Mouse (Mus musculus) intestine, embryonic 14.5 days (tissue): ENCODE results near the gene Ggta1. TPM values are rescaled to one million over a fixed set of nuclear protein-coding genes. Genes with fewer than 3 reads are reported as not detected.

Experiments used
- ATAC-seq: fragments of 200-750 bp; cut with Nextera tagmentation; replicated peaks from 2 replicates; pipeline ENCODE4 v1.8.0; 2017; ENCODE audit warnings: low read depth, moderate number of reproducible peaks, moderate TSS enrichment, moderate library complexity; ENCODE audit not compliant: low FRiP score, low TSS enrichment
- DNase-seq: peaks from one replicate; pipeline ENCODE4 v3.0.0-alpha.2; 2018; ENCODE audit warnings: low spot score
- H3K27ac ChIP-seq: fragments of 300-500 bp; sonication (generic); 2 replicates; pipeline ENCODE4 v1.5.1; 2014; ENCODE audit warnings: low read depth, mild to moderate bottlenecking, control low read depth
- H3K27me3 ChIP-seq: fragments of 300-500 bp; sonication (generic); replicated peaks from 2 replicates; pipeline ENCODE4 v1.6.1; 2014; ENCODE audit warnings: low read length, control low read depth; ENCODE audit not compliant: control insufficient read depth, insufficient read depth
- H3K36me3 ChIP-seq: fragments of 300-500 bp; sonication (generic); 2 replicates; pipeline ENCODE4 v1.6.1; 2014; ENCODE audit warnings: low read length, control low read depth; ENCODE audit not compliant: control insufficient read depth, insufficient read depth
- H3K4me1 ChIP-seq: fragments of 300-500 bp; sonication (generic); replicated peaks from 2 replicates; pipeline ENCODE4 v1.6.1; 2014; ENCODE audit warnings: low read length, control low read depth, mixed read lengths; ENCODE audit not compliant: control insufficient read depth, insufficient read depth
- H3K4me2 ChIP-seq: fragments of 300-500 bp; sonication (generic); 2 replicates; pipeline ENCODE4 v1.6.1; 2014; ENCODE audit warnings: low read length
- H3K4me3 ChIP-seq: fragments of 300-500 bp; sonication (generic); 2 replicates; pipeline ENCODE4 v1.5.1; 2014; ENCODE audit warnings: low read depth, low read length, control low read depth, mixed read lengths
- H3K9ac ChIP-seq: fragments of 300-500 bp; sonication (generic); 2 replicates; pipeline ENCODE4 v1.6.1; 2014; ENCODE audit warnings: mild to moderate bottlenecking, low read length
- H3K9me3 ChIP-seq: fragments of 300-500 bp; sonication (generic); 2 replicates; pipeline ENCODE4 v1.6.1; 2016; ENCODE audit warnings: low read length, control low read depth; ENCODE audit not compliant: control insufficient read depth
- WGBS: fragments of 180-500 bp; shearing (Covaris S2); extraction: QIAGEN DNeasy Blood & Tissue Kit; methylation state at CpG from one replicate; pipeline ENCODE4 v1.1.7; 2014; 5-methylcytosine and 5-hydroxymethylcytosine counted together
- polyA plus RNA-seq: library from polyadenylated mRNA; unstranded; fragments of >200 nt; fragmentation: Nextera tagmentation; extraction: Ambion mirVana; gene quantifications from 2 replicates; pipeline ENCODE4 v1.2.1, GENCODE M21; 2014

The Ggta1 gene
- polyA plus RNA-seq, 1 experiment from 2014 or later = 20.1 TPM

DNA sequence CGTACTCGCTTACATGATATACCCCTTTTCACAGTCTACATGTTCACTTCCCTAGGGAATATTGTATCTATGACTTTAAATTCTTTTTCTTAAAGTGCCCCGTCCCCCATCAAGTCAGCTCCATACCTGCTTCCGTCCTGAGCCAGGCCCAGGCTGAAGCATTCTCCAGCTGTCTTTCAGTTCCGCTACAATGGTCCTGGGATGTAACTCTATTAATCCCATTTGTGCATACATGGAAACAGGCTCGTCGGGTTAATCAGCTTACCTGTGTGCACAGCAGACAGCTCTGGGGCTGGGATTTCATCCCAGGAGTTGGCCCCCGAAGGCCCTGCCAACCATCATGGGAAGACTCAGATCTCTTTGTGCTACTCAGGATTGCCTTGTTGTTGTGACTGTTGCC, 32.2 kb downstream of the Ggta1 start:
- WGBS = 90% methylated on average over 8 of the region's 8 CpGs

DNA sequence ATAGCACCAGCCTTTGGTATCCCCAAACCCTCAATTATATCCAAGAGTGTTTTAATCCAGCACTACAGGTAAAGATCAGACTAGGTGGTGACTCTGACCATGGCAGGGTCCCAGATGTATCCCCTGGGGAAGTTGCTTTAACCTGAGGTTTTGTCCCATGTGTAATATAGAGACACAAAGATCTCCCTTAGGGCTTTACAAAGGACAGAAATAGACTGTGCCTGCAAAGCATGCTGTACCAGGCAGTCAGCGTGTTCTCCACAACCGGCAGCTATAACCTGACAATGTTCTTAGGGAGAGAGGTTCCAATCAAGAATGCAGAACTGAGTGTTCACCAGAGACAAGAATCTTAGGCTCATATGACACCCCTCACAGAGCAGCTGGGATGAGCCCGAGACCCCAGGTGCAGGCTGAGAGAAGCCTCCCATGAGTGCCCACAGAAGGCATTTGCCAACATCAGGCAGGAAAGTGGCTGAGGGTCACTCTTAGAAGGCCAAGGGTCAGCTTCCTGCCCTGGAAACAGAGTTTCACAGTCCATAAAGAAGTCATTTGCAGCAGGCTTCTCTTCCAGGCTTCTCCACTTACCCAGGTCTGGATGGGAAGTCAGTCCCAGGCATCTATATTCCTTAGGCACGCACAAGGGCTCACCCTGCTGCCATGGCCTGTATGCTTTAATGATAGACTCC, 34.3 kb downstream of the Ggta1 start:
- DNase-seq (no peak), ATAC-seq (no peak)
- no peaks in the 10 kb centered on the region for H3K9me3 ChIP-seq
- H3K9ac ChIP-seq = no peak overlapping the region
- no peak overlapping the region for H3K27ac ChIP-seq
- no peaks in the 10 kb centered on the region for H3K36me3 ChIP-seq
- peaks cover 20% of the 10 kb centered on the region for H3K4me1 ChIP-seq
- H3K4me3 ChIP-seq = no peak overlapping the region
- H3K4me2 ChIP-seq = no peak overlapping the region
- 63% methylated on average over 4 of the region's 4 CpGs for WGBS
- no peaks in the 10 kb centered on the region for H3K27me3 ChIP-seq

More for the DNA sequence above, 32.2 kb downstream of the Ggta1 start:
- no peak overlapping the region for H3K9ac ChIP-seq
- no peaks in the 10 kb centered on the region for H3K36me3 ChIP-seq
- ATAC-seq (no peak), DNase-seq (no peak)
- H3K4me2 ChIP-seq = no peak overlapping the region
- H3K27me3 ChIP-seq = no peaks in the 10 kb centered on the region
- H3K4me1 ChIP-seq = peaks cover 27% of the 10 kb centered on the region
- H3K9me3 ChIP-seq = no peaks in the 10 kb centered on the region
- no peak overlapping the region for H3K27ac ChIP-seq
- H3K4me3 ChIP-seq = no peak overlapping the region

GRCm38 (mm10) chr2:35427559-35427958, 35.5 kb downstream of the Ggta1 start:
- 33% methylated on average over 2 of the region's 2 CpGs for WGBS
- no peaks in the 10 kb centered on the region for H3K36me3 ChIP-seq
- H3K9ac ChIP-seq = no peak overlapping the region
- ATAC-seq (no peak), DNase-seq (no peak)
- no peak overlapping the region for H3K27ac ChIP-seq
- H3K9me3 ChIP-seq = no peaks in the 10 kb centered on the region
- H3K4me2 ChIP-seq = no peak overlapping the region
- H3K4me1 ChIP-seq = peaks cover 8% of the 10 kb centered on the region
- no peaks in the 10 kb centered on the region for H3K27me3 ChIP-seq
- H3K4me3 ChIP-seq = no peak overlapping the region

GRCm38 (mm10) chr2:35423711-35424339, 39.2 kb downstream of the Ggta1 start:
- DNase-seq = no peak
- WGBS = 97% methylated on average over 1 of the region's 1 CpGs
- Histone ChIP-seq H3K4me2 (no peak overlapping the region), H3K4me3 (no peak overlapping the region), H3K4me1 (no peaks in the 10 kb centered on the region), H3K9ac (no peak overlapping the region), H3K36me3 (peaks cover 20% of the 10 kb centered on the region), H3K27ac (no peak overlapping the region), H3K9me3 (peaks cover 3% of the 10 kb centered on the region), H3K27me3 (no peaks in the 10 kb centered on the region)
- ATAC-seq = no peak

DNA sequence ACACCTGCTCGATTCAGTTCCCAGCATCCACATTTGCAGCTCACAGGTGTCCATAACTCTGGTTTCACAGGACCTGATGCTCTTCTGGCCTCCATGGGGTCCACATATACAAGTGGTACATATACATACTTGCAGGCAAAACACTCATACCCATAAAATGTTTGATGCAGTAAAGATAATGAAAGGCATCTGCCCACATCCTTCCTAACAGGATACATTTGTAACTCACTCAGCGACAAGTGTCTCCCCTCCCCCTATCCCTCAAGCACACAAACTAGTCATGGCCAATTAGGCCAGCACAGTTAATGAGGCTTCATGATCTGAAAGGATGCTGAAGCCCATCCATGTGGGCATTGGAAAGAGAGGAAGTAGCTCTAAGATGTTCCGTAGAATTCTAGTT, 40.6 kb downstream of the Ggta1 start:
- no peak for DNase-seq
- H3K36me3 ChIP-seq = peaks cover 20% of the 10 kb centered on the region
- no peak overlapping the region for H3K4me2 ChIP-seq
- WGBS = 92% methylated on average over 3 of the region's 3 CpGs
- no peak for ATAC-seq
- no peak overlapping the region for H3K9ac ChIP-seq
- H3K27ac ChIP-seq = no peak overlapping the region
- peaks cover 5% of the 10 kb centered on the region for H3K9me3 ChIP-seq
- H3K4me3 ChIP-seq = no peak overlapping the region
- H3K4me1 ChIP-seq = no peaks in the 10 kb centered on the region
- H3K27me3 ChIP-seq = no peaks in the 10 kb centered on the region

GRCm38 (mm10) chr2:35420681-35421080, 42.4 kb downstream of the Ggta1 start:
- no peak overlapping the region for H3K4me2 ChIP-seq
- no peaks in the 10 kb centered on the region for H3K27me3 ChIP-seq
- ATAC-seq = no peak
- no peak overlapping the region for H3K4me3 ChIP-seq
- no peak overlapping the region for H3K9ac ChIP-seq
- H3K9me3 ChIP-seq = peaks cover 5% of the 10 kb centered on the region
- no peak for DNase-seq
- H3K36me3 ChIP-seq = peaks cover 20% of the 10 kb centered on the region
- 81% methylated on average over 1 of the region's 1 CpGs for WGBS
- H3K4me1 ChIP-seq = no peaks in the 10 kb centered on the region
- H3K27ac ChIP-seq = no peak overlapping the region

- Histone ChIP-seq H3K9ac (no peak overlapping the region), H3K27me3 (no peaks in the 10 kb centered on the region), H3K4me1 (no peaks in the 10 kb centered on the region), H3K4me3 (no peak overlapping the region), H3K36me3 (peaks cover 20% of the 10 kb centered on the region), H3K4me2 (no peak overlapping the region), H3K9me3 (peaks cover 5% of the 10 kb centered on the region), H3K27ac (no peak overlapping the region)
- DNase-seq (no peak), ATAC-seq (no peak)
- WGBS = 98% methylated on average over 2 of the region's 2 CpGs
These were observed 43.4 kb downstream of the Ggta1 start for GRCm38 (mm10) chr2:35419671-35420070.

- peaks cover 5% of the 10 kb centered on the region for H3K9me3 ChIP-seq
- ATAC-seq (no peak), DNase-seq (no peak)
- H3K4me3 ChIP-seq = no peak overlapping the region
- no peaks in the 10 kb centered on the region for H3K4me1 ChIP-seq
- peaks cover 20% of the 10 kb centered on the region for H3K36me3 ChIP-seq
- H3K9ac ChIP-seq = no peak overlapping the region
- H3K4me2 ChIP-seq = no peak overlapping the region
- WGBS = 90% methylated on average over 4 of the region's 4 CpGs
- H3K27ac ChIP-seq = no peak overlapping the region
- no peaks in the 10 kb centered on the region for H3K27me3 ChIP-seq
These were observed 43.8 kb downstream of the Ggta1 start for GRCm38 (mm10) chr2:35419243-35419642.

DNA sequence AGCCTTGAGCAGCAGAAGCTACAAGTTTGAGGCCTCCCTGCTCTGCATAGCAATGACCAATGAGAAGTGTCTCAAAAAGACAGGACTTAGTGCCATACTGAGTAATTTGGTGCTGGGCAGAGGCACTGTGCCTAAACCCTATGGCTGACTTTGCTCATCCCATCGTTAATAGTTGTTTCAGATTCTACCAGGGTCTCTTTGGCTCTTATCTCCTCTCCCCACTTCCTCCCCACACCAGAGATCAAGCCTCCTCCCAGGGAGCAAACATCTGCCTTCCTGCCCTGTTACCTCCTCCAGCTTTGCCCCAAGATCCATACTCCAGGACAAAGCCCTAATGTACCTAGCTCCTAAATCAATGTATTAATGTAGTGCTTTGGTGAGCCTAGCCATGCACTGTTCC, 45.8 kb downstream of the Ggta1 start:
- H3K36me3 ChIP-seq = peaks cover 24% of the 10 kb centered on the region
- 85% methylated on average over 1 of the region's 1 CpGs for WGBS
- no peak overlapping the region for H3K9ac ChIP-seq
- no peak overlapping the region for H3K4me2 ChIP-seq
- no peak overlapping the region for H3K27ac ChIP-seq
- H3K4me3 ChIP-seq = no peak overlapping the region
- 0 out of 2 replicates have a peak, but pooled peaks cover 3% of the 10 kb centered on the region for H3K4me1 ChIP-seq
- H3K27me3 ChIP-seq = no peaks in the 10 kb centered on the region
- DNase-seq = no peak
- peaks cover 5% of the 10 kb centered on the region for H3K9me3 ChIP-seq
- ATAC-seq = no peak
